Mouse (Mus musculus) heart, postnatal 0 days (tissue): ENCODE measurements around the gene Ube2l6. TPM values are rescaled to one million over a fixed set of nuclear protein-coding genes. Genes with fewer than 3 reads are reported as not detected.

Source experiments
- ATAC-seq: fragments of 200-750 bp; cut with Nextera tagmentation; 2 replicates; pipeline ENCODE4 v1.8.0; 2017; ENCODE audit warnings: low read depth, moderate number of reproducible peaks, moderate library complexity; ENCODE audit not compliant: insufficient read depth
- DNase-seq: peaks from one replicate; pipeline ENCODE4 v3.0.0-alpha.2; 2016; ENCODE audit warnings: low spot score
- H3K27ac ChIP-seq: fragments of 300-500 bp; sonication (generic); 2 replicates; pipeline ENCODE4 v1.5.1; 2014; ENCODE audit warnings: low read depth, mild to moderate bottlenecking
- H3K27me3 ChIP-seq: fragments of 300-500 bp; sonication (generic); 2 replicates; pipeline ENCODE4 v1.6.1; 2014; ENCODE audit warnings: low read length, mixed read lengths; ENCODE audit not compliant: control insufficient read depth, insufficient read depth
- H3K36me3 ChIP-seq: fragments of 300-500 bp; sonication (generic); replicated peaks from 2 replicates; pipeline ENCODE4 v1.6.1; 2014; ENCODE audit warnings: low read length, mixed read lengths; ENCODE audit not compliant: control insufficient read depth, insufficient read depth
- H3K4me1 ChIP-seq: fragments of 300-500 bp; sonication (generic); 2 replicates; pipeline ENCODE4 v1.6.1; 2014; ENCODE audit warnings: antibody characterized with exemption; ENCODE audit not compliant: control insufficient read depth, insufficient read depth
- H3K4me2 ChIP-seq: fragments of 300-500 bp; sonication (generic); 2 replicates; pipeline ENCODE4 v1.6.1; 2014; ENCODE audit warnings: low read depth, mild to moderate bottlenecking, low read length, moderate library complexity
- H3K4me3 ChIP-seq: fragments of 300-500 bp; sonication (generic); 2 replicates; pipeline ENCODE4 v1.5.1; 2014; ENCODE audit warnings: low read depth, low read length
- H3K9ac ChIP-seq: fragments of 300-500 bp; sonication (generic); replicated peaks from 2 replicates; pipeline ENCODE4 v1.6.1; 2014; ENCODE audit warnings: low read depth, low read length, mixed read lengths
- H3K9me3 ChIP-seq: fragments of 300-500 bp; sonication (generic); replicated peaks from 2 replicates; pipeline ENCODE4 v1.6.1; 2016; ENCODE audit warnings: low read length; ENCODE audit not compliant: control insufficient read depth
- CTCF ChIP-seq: IDR thresholded peaks from 2 replicates; pipeline ENCODE4 v1.5.1; 2016; ENCODE audit warnings: antibody characterized with exemption, control low read depth, low read depth
- EP300 ChIP-seq: IDR thresholded peaks from 2 replicates; pipeline ENCODE4 v1.6.1; 2016; ENCODE audit warnings: antibody characterized with exemption, low read depth
- WGBS: fragments of 180-500 bp; shearing (Covaris S2); extraction: QIAGEN DNeasy Blood & Tissue Kit; methylation state at CpG from one replicate; pipeline ENCODE4 v1.1.7; 2014; 5-methylcytosine and 5-hydroxymethylcytosine counted together
- polyA plus RNA-seq: library from polyadenylated mRNA; unstranded; fragments of >200 nt; fragmentation: Nextera tagmentation; extraction: Ambion mirVana; gene quantifications from 2 replicates; pipeline ENCODE4 v1.2.1, GENCODE M21; 2015
- total RNA-seq: library from RNA; depleted of rRNA; stranded (reverse); fragments of >200 nt; gene quantifications from 2 replicates; pipeline ENCODE4 v1.2.3, GENCODE M21; 2014; ENCODE audit warnings: low replicate concordance

Ube2l6 gene
- total and polyA plus RNA-seq, 2 experiments from 2014 or later: 36.9 to 40.0 TPM

GRCm38 (mm10) chr2:84811880-84812279, 13.3 kb downstream of the Ube2l6 start:
- Histone ChIP-seq H3K27ac (peak overlapping the region; percentile 15), H3K36me3 (0 out of 2 replicates have a peak, but pooled peaks cover 5% of the 10 kb centered on the region), H3K4me3 (no peak overlapping the region), H3K4me2 (no peak overlapping the region), H3K9me3 (no peaks in the 10 kb centered on the region), H3K9ac (no peak overlapping the region), H3K4me1 (peaks cover 5% of the 10 kb centered on the region; the same call in 1 of the 2 replicates), H3K27me3 (no peaks in the 10 kb centered on the region)
- no peak for TF ChIP-seq CTCF
- TF ChIP-seq EP300: no peak
- DNase-seq (no peak), ATAC-seq (no peak)
- WGBS: 6% methylated on average over 7 of the region's 7 CpGs

- 0 out of 2 replicates have a peak, but pooled peaks cover 5% of the 10 kb centered on the region for H3K36me3 ChIP-seq
- H3K9ac ChIP-seq: no peak overlapping the region
- no peaks in the 10 kb centered on the region for H3K27me3 ChIP-seq
- no peak overlapping the region for H3K27ac ChIP-seq
- H3K4me1 ChIP-seq: peaks cover 5% of the 10 kb centered on the region; the same call in 1 of the 2 replicates
- no peak overlapping the region for H3K4me3 ChIP-seq
- DNase-seq (no peak), ATAC-seq (no peak)
- WGBS: 82% methylated on average over 6 of the region's 6 CpGs
- no peaks in the 10 kb centered on the region for H3K9me3 ChIP-seq
- TF ChIP-seq EP300 (no peak), CTCF (no peak)
- no peak overlapping the region for H3K4me2 ChIP-seq
Measured at GRCm38 (mm10) chr2:84812676-84813075, 14.0 kb downstream of the Ube2l6 start.

GRCm38 (mm10) chr2:84819861-84820260, 21.2 kb downstream of the Ube2l6 start:
- Histone ChIP-seq H3K9ac (no peak overlapping the region), H3K27ac (peak overlapping the region; percentile 83), H3K4me1 (peaks cover 11% of the 10 kb centered on the region), H3K4me2 (no peak overlapping the region), H3K4me3 (no peak overlapping the region), H3K27me3 (no peaks in the 10 kb centered on the region), H3K9me3 (no peaks in the 10 kb centered on the region), H3K36me3 (no peaks in the 10 kb centered on the region)
- TF ChIP-seq CTCF (no peak), EP300 (no peak)
- peak; percentile 86 for DNase-seq
- ATAC-seq: peak; percentile 87
- whole genome bisulfite sequencing: 21% methylated on average over 3 of the region's 3 CpGs

GRCm38 (mm10) chr2:84822552-84822951, 23.9 kb downstream of the Ube2l6 start, which contains the start of gene Smtnl1:
TSS of gene Smtnl1 (minus strand) at chr2:84822652.
- peaks cover 14% of the 10 kb centered on the region for H3K4me1 ChIP-seq
- H3K9me3 ChIP-seq: no peaks in the 10 kb centered on the region
- H3K27me3 ChIP-seq: no peaks in the 10 kb centered on the region
- H3K36me3 ChIP-seq: no peaks in the 10 kb centered on the region
- TF ChIP-seq EP300: no peak
- TF ChIP-seq CTCF: no peak
- DNase-seq (no peak), ATAC-seq (no peak)
- no peak within 1 kb of the TSS for H3K4me2 ChIP-seq
- H3K27ac ChIP-seq: no peak within 1 kb of the TSS
- no peak within 1 kb of the TSS for H3K4me3 ChIP-seq
- WGBS: 51% methylated on average over 13 of the region's 13 CpGs
- no peak within 1 kb of the TSS for H3K9ac ChIP-seq

- no peaks in the 10 kb centered on the region for H3K9me3 ChIP-seq
- 26% methylated on average over 2 of the region's 2 CpGs for WGBS
- no peak overlapping the region for H3K4me3 ChIP-seq
- no peaks in the 10 kb centered on the region for H3K36me3 ChIP-seq
- no peaks in the 10 kb centered on the region for H3K27me3 ChIP-seq
- peaks cover 20% of the 10 kb centered on the region for H3K4me1 ChIP-seq
- TF ChIP-seq CTCF: no peak
- no peak for TF ChIP-seq EP300
- DNase-seq (no peak), ATAC-seq (no peak)
- H3K27ac ChIP-seq: no peak overlapping the region
- H3K4me2 ChIP-seq: no peak overlapping the region
- H3K9ac ChIP-seq: no peak overlapping the region
Measured at GRCm38 (mm10) chr2:84823237-84823636, 24.6 kb downstream of the Ube2l6 start.
